Mouse (Mus musculus) liver, adult 2 months (tissue): ENCODE data around the gene Ocrl.

ENCODE experiments used
- CTCF ChIP-seq: fragments of 200-500 bp; IDR thresholded peaks from 2 replicates; pipeline ENCODE4 v1.5.1; 2011; ENCODE audit warnings: low read depth, low read length, control low read depth
- POLR2A ChIP-seq: fragments of 200-500 bp; IDR thresholded peaks from 2 replicates; pipeline ENCODE4 v1.6.1; 2011; ENCODE audit warnings: low read length, control low read depth; ENCODE audit not compliant: insufficient read depth; ENCODE audit errors: extremely low read depth

DNA sequence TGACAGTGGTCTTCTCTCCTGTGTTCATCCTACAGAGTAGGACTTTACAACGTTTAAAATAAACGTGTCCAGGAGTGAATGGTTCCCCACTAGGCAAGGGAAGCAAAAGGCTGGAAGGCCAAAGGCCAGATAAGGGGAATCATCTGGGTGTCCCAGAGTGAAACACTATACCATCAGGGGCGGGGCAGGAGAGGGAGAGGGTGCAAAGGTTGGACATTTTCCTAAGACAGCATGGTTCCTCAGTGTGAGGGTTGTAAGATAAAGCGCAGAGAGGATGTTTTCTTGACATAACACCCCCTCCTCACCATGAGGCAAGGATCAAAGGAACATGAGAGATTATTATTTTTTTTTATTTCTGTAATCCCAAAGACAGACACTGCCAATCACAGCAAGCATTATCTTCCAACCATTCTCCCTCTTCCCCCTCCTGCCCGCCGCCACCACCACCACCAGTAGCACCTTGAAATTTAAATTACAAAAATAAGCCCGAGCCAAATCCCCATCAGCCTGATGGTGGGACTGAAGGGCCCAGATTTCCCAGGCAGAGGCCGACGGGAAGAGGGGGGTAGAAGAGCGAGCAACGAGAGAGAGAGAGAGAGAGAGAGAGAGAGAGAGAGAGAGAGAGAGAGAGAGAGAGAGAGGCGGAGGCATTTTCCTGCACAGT is 20.8 kb upstream of the Ocrl start:
- TF ChIP-seq POLR2A (no peak), CTCF (no peak)
